Mouse (Mus musculus) bone marrow, adult 2 months (tissue): ENCODE data around the gene Maml2.

Source experiments
- CTCF ChIP-seq: fragments of 200-500 bp; IDR thresholded peaks from 2 replicates; pipeline ENCODE4 v1.5.1; 2011; ENCODE audit warnings: low read length, control low read depth; ENCODE audit not compliant: control insufficient read depth, insufficient read depth
- POLR2A ChIP-seq: fragments of 200-500 bp; IDR thresholded peaks from 2 replicates; pipeline ENCODE4 v1.6.1; 2011; ENCODE audit warnings: low read depth, mild to moderate bottlenecking, control low read depth, low read length, borderline replicate concordance; ENCODE audit not compliant: control insufficient read depth

GRCm38 (mm10) chr9:13515976-13516375, 218.2 kb downstream of the Maml2 start:
- TF ChIP-seq CTCF: no peak
- no peak for TF ChIP-seq POLR2A
